Mouse (Mus musculus): ENCODE data around the gene Cxcr1. TPM values are rescaled to one million over a fixed set of nuclear protein-coding genes. Genes with fewer than 3 reads are reported as not detected.
"Not testable (repeated sequence)": the region's sequence is repeated elsewhere in the genome, so short reads cannot be mapped to it uniquely, and the experiment has no call there.

Gene Cxcr1
- polyA plus RNA-seq, 1 experiment from 2014 or later = not detected

DNA sequence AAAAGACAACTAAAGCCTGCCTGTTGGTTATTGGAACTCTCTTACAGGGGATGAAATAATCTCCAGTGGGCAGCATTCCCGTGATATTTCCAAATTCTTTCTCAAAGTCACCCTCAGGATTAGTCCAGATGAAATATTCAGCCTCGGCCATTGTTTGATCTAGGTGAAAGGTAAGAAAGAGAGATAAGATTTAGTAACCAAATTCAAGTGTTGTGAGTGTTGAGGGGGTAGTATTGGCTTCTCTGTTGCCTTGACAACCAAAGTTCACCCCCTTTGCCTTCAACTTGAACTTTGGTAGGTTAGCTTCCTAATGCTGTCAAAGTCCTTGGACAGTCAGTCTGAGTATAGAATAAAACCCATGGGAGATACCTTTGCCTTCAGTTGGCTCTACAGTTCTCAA lies 1.7 kb downstream of the Cxcr1 start:
- no peak for ATAC-seq
- no peaks in the 10 kb centered on the region for H3K9me3 ChIP-seq (replicated peaks)
- no peak overlapping the region for H3K4me3 ChIP-seq
- no peaks in the 10 kb centered on the region for H3K4me1 ChIP-seq
- no peak overlapping the region for H3K9ac ChIP-seq
- no peak overlapping the region for H3K4me2 ChIP-seq
- H3K36me3 ChIP-seq = no peaks in the 10 kb centered on the region
- H3K27ac ChIP-seq = no peak overlapping the region
- 63% methylated on average over 2 of the region's 2 CpGs for WGBS (ENCODE audit: insufficient replicate concordance)
- no peaks in the 10 kb centered on the region for H3K27me3 ChIP-seq (replicated peaks)

DNA sequence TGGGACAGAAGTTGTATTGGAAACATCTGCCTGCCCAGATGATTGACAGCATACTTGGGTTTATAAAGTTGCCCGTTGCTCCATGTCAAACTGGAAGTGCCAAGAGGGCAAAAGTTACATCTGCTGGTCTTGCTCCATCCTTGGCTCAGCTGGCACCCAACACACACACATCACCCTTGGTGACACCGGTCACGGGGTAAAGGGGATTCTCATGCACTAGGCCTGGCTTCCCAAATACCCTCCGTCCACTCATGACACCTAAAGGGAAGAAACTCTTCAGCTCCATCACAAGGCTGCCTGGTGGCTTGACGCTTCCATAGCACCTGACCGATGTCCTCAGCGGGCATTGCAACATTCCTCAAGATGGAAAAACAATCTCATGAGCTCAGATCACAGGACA lies 4.0 kb downstream of the Cxcr1 start:
- no peak overlapping the region for H3K27ac ChIP-seq
- no peaks in the 10 kb centered on the region for H3K36me3 ChIP-seq
- no peak overlapping the region for H3K9ac ChIP-seq
- no peak overlapping the region for H3K4me3 ChIP-seq
- H3K4me1 ChIP-seq = no peaks in the 10 kb centered on the region
- ATAC-seq = no peak
- H3K4me2 ChIP-seq = no peak overlapping the region
- WGBS (ENCODE audit: insufficient replicate concordance) = 74% methylated on average over 7 of the region's 7 CpGs
- no peaks in the 10 kb centered on the region for H3K9me3 ChIP-seq (replicated peaks)
- H3K27me3 ChIP-seq (replicated peaks) = no peaks in the 10 kb centered on the region

DNA sequence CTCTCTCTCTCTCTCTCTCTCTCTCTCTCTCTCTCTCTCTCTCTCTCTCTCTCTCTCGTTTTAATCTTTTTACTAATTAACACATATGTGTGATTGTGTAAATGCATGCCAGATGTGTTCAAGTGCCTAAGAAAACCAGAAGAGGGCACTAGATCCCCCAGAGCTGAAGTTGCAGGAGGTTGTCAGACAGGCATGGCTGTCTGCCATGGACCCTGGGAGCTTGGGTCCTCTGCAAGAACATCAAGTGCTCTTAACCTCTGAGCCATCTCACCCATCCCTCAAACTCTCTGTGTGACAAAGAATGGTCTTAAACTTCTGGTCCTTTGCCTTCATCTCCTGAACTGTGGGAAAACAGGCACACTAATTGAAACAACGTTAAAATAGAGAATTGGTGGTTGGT lies 11.4 kb downstream of the Cxcr1 start:
- H3K4me1 ChIP-seq = no peaks in the 10 kb centered on the region
- ATAC-seq = no peak
- no peaks in the 10 kb centered on the region for H3K36me3 ChIP-seq
- no peaks in the 10 kb centered on the region for H3K9me3 ChIP-seq (replicated peaks)
- no peak overlapping the region for H3K4me3 ChIP-seq
- no peak overlapping the region for H3K9ac ChIP-seq
- no peak overlapping the region for H3K27ac ChIP-seq
- 47% methylated on average over 2 of the region's 2 CpGs for WGBS (ENCODE audit: insufficient replicate concordance)
- H3K4me2 ChIP-seq = no peak overlapping the region
- no peaks in the 10 kb centered on the region for H3K27me3 ChIP-seq (replicated peaks)

DNA sequence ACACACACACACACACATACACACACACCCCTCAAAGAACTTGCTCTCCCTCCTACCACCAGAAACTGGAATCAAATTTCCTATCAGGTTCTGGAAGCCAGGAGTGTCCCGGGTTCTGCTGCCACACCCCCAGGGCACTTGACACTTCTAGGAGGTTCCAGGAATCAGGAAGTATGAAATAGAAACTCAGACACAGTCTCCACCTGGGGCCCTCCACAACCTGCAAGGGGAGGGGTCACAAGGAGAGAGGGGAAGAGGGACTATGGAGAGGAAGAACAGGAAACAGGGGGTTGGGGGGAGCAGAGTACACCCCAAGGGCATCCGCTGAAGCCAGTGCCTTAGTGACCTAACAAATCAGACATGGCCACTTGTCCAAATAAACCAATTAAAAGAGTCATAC lies 13.0 kb downstream of the Cxcr1 start:
- Histone ChIP-seq H3K36me3 (no peaks in the 10 kb centered on the region), H3K9me3 (replicated peaks) (no peaks in the 10 kb centered on the region), H3K9ac (no peak overlapping the region), H3K27ac (no peak overlapping the region), H3K4me3 (no peak overlapping the region), H3K4me2 (no peak overlapping the region), H3K27me3 (replicated peaks) (no peaks in the 10 kb centered on the region), H3K4me1 (no peaks in the 10 kb centered on the region)
- ATAC-seq = no peak
- 55% methylated on average over 2 of the region's 2 CpGs for WGBS (ENCODE audit: insufficient replicate concordance)

DNA sequence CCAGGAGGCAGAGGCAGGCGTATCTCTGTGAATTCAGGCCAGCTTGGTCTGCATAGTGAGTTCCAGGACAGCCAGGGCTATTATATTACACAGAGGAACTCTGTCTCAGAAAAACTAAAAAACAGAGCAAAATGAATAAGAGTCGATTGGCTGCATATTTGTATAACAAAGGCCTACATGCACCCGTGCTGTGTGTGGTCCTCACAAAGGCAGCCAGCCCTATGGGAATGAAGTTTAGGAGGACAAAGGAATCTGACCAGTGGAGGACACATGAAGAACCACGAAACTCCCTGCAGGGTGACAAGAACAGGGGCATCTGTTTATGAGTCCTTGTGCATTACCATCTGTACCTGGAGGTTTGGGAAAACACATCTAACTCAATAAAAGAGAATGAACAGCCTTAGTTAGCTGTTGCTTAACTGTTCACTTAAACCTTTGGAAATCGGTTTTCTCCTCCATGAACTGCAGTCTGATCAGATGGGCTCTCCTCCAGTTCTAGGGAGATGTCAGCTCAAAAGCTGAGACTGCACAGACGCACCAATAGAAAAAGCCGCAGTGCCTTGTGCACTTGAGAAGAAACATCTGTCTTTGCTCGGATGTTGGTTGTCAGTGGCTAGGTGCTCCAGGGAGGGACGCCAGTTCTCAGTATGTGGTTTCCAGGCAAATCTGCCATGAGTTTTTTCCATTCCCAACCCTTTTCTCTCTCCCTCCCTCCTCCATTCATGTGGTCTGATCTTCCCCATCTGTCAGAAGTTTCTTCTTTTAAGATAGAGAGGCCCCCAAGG lies 14.6 kb downstream of the Cxcr1 start:
- Histone ChIP-seq H3K27me3 (replicated peaks) (no peaks in the 10 kb centered on the region), H3K4me1 (no peaks in the 10 kb centered on the region), H3K9me3 (replicated peaks) (no peaks in the 10 kb centered on the region), H3K9ac (no peak overlapping the region), H3K4me2 (no peak overlapping the region), H3K36me3 (no peaks in the 10 kb centered on the region), H3K4me3 (no peak overlapping the region), H3K27ac (no peak overlapping the region)
- no peak for ATAC-seq
- WGBS (ENCODE audit: insufficient replicate concordance) = 57% methylated on average over 9 of the region's 9 CpGs

DNA sequence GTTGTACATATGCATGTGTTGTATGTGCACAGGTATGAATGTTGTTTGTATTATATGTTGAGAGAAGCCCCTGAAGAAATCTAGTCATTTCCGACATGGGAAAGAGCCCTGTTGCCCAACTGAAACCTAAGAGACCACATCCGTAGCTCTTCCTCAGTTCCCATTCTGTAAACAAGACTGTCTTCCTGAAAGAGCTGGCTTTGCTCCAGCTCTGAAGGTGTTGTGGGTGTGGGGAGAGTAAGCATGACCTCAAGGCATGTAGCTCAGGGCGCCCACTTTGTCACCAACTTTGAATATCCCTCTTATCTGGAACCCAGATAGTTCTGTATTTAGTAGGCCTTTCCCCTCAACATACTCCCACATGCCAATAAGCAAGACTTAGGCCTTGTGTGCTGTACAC lies 15.8 kb downstream of the Cxcr1 start:
- no peak overlapping the region for H3K27ac ChIP-seq
- 61% methylated on average over 3 of the region's 3 CpGs for WGBS (ENCODE audit: insufficient replicate concordance)

DNA sequence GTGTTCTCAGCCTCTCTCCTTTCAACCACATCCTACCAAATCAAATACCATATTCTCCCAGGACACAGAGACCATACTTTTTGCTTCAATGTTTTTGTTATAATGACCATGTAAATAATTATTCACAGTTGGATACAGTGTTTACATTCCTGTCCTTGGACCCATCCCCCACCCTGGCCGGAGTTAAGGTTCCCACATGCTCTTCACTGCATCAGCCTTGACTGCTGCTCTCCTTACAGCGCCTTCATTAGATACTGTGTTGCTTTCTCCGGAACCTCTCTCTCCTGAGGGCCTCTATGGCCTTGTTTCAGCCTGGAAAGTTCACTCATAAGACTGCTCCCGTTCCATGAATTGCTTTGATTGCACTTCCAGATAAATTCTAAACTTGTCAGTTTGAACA lies 18.7 kb downstream of the Cxcr1 start:
- Histone ChIP-seq H3K9me3 (replicated peaks) (no peaks in the 10 kb centered on the region), H3K4me1 (peaks cover 5% of the 10 kb centered on the region; the same call in 1 of the 2 replicates), H3K4me2 (no peak overlapping the region), H3K27ac (no peak overlapping the region), H3K27me3 (replicated peaks) (no peaks in the 10 kb centered on the region), H3K9ac (no peak overlapping the region), H3K4me3 (no peak overlapping the region), H3K36me3 (no peaks in the 10 kb centered on the region)
- no peak for ATAC-seq
- 52% methylated on average over 4 of the region's 4 CpGs for WGBS (ENCODE audit: insufficient replicate concordance)

More for the DNA sequence above, 15.8 kb downstream of the Cxcr1 start:
- ATAC-seq = no peak
- H3K4me3 ChIP-seq = no peak overlapping the region
- no peak overlapping the region for H3K9ac ChIP-seq
- no peaks in the 10 kb centered on the region for H3K4me1 ChIP-seq
- no peaks in the 10 kb centered on the region for H3K9me3 ChIP-seq (replicated peaks)
- H3K36me3 ChIP-seq = no peaks in the 10 kb centered on the region
- no peaks in the 10 kb centered on the region for H3K27me3 ChIP-seq (replicated peaks)
- no peak overlapping the region for H3K4me2 ChIP-seq

DNA sequence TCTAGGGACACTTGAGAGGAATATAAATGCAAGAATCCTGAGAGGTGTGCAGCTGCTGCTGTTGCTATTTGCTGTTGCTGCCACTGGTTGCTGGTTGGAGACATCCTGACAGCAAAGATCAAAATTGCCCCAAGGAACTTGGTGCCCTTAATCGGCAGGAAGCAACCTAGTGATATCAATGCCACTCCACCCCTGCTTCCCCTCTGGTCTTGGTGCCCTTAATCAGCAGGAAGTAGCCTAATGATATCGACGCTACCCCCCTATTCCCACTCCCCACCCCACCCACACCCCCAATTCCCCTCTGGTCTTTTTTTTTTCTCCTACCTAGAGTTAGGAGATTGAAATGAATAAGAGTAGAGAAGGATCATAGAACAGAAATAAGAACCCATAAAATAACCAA lies 21.7 kb downstream of the Cxcr1 start:
- Histone ChIP-seq H3K4me1 (peaks cover 7% of the 10 kb centered on the region; the same call in 1 of the 2 replicates), H3K36me3 (no peaks in the 10 kb centered on the region), H3K9ac (no peak overlapping the region), H3K4me3 (no peak overlapping the region), H3K27ac (no peak overlapping the region), H3K9me3 (replicated peaks) (no peaks in the 10 kb centered on the region), H3K27me3 (replicated peaks) (no peaks in the 10 kb centered on the region), H3K4me2 (no peak overlapping the region; the same call in 1 of the 2 replicates)
- no peak for ATAC-seq
- 8% methylated on average over 3 of the region's 3 CpGs for WGBS (ENCODE audit: insufficient replicate concordance)

DNA sequence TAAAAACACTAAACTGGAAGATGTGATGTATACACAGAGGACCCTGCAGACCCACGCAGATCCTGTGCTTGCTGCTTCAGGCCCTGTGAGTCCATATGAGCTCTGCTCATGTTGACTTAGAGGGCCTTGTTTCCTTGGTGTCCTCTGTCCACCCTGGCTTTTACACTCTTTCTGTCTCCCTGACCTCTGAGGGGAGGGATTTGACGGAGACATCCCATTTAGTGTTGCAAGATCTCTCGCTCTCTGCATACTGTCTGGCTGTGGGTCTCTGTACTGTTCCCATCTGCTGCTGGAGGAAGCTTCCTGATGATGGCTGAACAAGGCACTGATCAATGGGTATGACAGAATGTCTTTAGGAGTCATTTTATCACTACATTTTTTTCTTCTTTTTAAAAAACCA lies 24.7 kb downstream of the Cxcr1 start:
- no peak for ATAC-seq
- H3K4me1 ChIP-seq = peaks cover 10% of the 10 kb centered on the region; the same call in 1 of the 2 replicates
- no peaks in the 10 kb centered on the region for H3K9me3 ChIP-seq (replicated peaks)
- no peak overlapping the region for H3K4me3 ChIP-seq
- H3K36me3 ChIP-seq = no peaks in the 10 kb centered on the region
- 71% methylated on average over 3 of the region's 3 CpGs for WGBS (ENCODE audit: insufficient replicate concordance)
- no peak overlapping the region for H3K27ac ChIP-seq
- H3K27me3 ChIP-seq (replicated peaks) = no peaks in the 10 kb centered on the region
- no peak overlapping the region for H3K9ac ChIP-seq
- no peak overlapping the region for H3K4me2 ChIP-seq

DNA sequence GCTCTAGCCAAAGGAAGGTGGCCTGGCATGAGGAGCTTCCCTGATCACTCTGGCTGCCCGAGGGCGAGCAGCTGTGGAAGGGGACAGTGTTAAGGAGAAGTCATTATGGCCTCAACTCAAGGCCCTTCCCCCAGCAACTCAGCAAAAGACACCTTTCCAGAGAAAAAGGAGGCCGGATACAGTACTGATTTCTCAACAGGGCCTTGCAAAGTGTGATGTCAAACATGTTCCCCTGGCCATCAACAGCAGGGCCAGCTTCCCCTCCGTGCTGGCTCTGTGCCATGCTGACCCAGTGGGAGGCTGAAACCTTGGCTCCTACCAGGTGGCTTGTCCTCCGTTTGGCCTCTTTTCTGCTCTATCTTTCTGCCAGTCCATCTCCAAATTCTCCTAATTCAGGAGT lies 27.3 kb downstream of the Cxcr1 start:
- Histone ChIP-seq H3K9ac (no peak overlapping the region), H3K27me3 (replicated peaks) (peaks cover 7% of the 10 kb centered on the region; the same call in 1 of the 2 replicates), H3K36me3 (no peaks in the 10 kb centered on the region), H3K4me2 (no peak overlapping the region), H3K9me3 (replicated peaks) (no peaks in the 10 kb centered on the region), H3K4me3 (no peak overlapping the region), H3K27ac (no peak overlapping the region), H3K4me1 (0 out of 2 replicates have a peak, but pooled peaks cover 5% of the 10 kb centered on the region)
- no peak for ATAC-seq
- 59% methylated on average over 5 of the region's 5 CpGs for WGBS (ENCODE audit: insufficient replicate concordance)

DNA sequence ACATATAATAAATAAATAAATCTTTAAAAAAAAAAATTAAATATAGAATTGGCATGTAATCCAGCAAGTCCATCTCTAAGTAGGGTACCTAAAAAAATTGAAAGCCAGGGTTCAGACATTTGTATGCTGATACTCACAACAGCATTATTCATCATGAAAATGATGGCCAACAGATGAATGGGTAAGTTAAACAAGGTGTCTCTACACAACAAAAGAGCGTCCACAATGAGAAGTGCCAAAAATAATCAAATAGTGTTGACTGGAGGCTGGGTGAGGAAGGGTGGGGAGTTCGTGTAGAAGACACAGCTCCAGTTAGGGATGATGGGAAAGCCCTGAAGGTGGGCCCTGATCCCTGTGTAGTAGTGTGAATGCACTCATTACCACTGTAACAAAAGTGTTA lies 34.4 kb downstream of the Cxcr1 start:
- no peak overlapping the region for H3K9ac ChIP-seq
- no peaks in the 10 kb centered on the region for H3K36me3 ChIP-seq
- no peak overlapping the region for H3K27ac ChIP-seq
- H3K4me2 ChIP-seq = no peak overlapping the region
- H3K4me3 ChIP-seq = no peak overlapping the region
- H3K4me1 ChIP-seq = peaks cover 11% of the 10 kb centered on the region
- peaks cover 7% of the 10 kb centered on the region; the same call in 1 of the 2 replicates for H3K27me3 ChIP-seq (replicated peaks)
- 42% methylated on average over 2 of the region's 2 CpGs for WGBS (ENCODE audit: insufficient replicate concordance)
- no peaks in the 10 kb centered on the region for H3K9me3 ChIP-seq (replicated peaks)
- ATAC-seq = no peak

DNA sequence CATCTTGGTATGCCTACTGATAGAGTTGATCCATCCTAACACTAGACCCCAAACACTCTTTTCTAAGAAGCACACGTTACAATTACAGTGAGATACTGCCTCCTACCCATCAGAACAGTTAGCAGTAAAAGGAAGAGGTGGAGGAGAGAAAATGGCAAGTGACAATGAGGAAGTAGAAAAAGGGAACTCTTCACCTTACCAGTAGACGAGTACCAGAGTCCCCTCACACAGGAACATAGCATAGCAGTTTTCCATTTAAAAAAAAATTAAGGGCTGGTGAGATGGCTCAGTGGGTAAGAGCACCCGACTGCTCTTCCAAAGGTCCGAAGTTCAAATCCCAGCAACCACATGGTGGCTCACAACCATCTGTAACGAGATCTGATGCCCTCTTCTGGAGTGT lies 34.8 kb downstream of the Cxcr1 start:
- H3K4me3 ChIP-seq; H3K36me3 ChIP-seq; H3K4me2 ChIP-seq; H3K9me3 ChIP-seq (replicated peaks); ATAC-seq; H3K27ac ChIP-seq; H3K9ac ChIP-seq; H3K27me3 ChIP-seq (replicated peaks): not testable (repeated sequence)
- peaks cover 11% of the 10 kb centered on the region for H3K4me1 ChIP-seq
- WGBS (ENCODE audit: insufficient replicate concordance) = 46% methylated on average over 5 of the region's 5 CpGs
